Mouse (Mus musculus) stomach, embryonic 15.5 days (tissue): ENCODE measurements around the gene Ergic2. TPM values are rescaled to one million over a fixed set of nuclear protein-coding genes. Genes with fewer than 3 reads are reported as not detected.

Experiments used
- ATAC-seq: fragments of 200-750 bp; cut with Nextera tagmentation; 2 replicates; pipeline ENCODE4 v1.8.0; 2017; ENCODE audit warnings: low read depth, moderate number of reproducible peaks, moderate TSS enrichment; ENCODE audit not compliant: insufficient read depth, low FRiP score
- H3K27ac ChIP-seq: fragments of 300-500 bp; sonication (generic); 2 replicates; pipeline ENCODE4 v1.5.1; 2015; ENCODE audit warnings: mild to moderate bottlenecking, inconsistent platforms
- H3K27me3 ChIP-seq: fragments of 300-500 bp; sonication (generic); replicated peaks from 2 replicates; pipeline ENCODE4 v1.6.1; 2015; ENCODE audit warnings: inconsistent platforms
- H3K36me3 ChIP-seq: fragments of 300-500 bp; sonication (generic); 2 replicates; pipeline ENCODE4 v1.6.1; 2015; ENCODE audit warnings: inconsistent platforms
- H3K4me1 ChIP-seq: fragments of 300-500 bp; sonication (generic); 2 replicates; pipeline ENCODE4 v1.6.1; 2015; ENCODE audit warnings: inconsistent platforms
- H3K4me2 ChIP-seq: fragments of 300-500 bp; sonication (generic); 2 replicates; pipeline ENCODE4 v1.6.1; 2015; ENCODE audit warnings: mild to moderate bottlenecking, inconsistent platforms
- H3K4me3 ChIP-seq: fragments of 300-500 bp; sonication (generic); replicated peaks from 2 replicates; pipeline ENCODE4 v1.5.1; 2015; ENCODE audit warnings: inconsistent platforms
- H3K9ac ChIP-seq: fragments of 300-500 bp; sonication (generic); 2 replicates; pipeline ENCODE4 v1.6.1; 2015; ENCODE audit warnings: inconsistent platforms
- H3K9me3 ChIP-seq: fragments of 300-500 bp; sonication (generic); 2 replicates; pipeline ENCODE4 v1.6.1; 2016; ENCODE audit warnings: inconsistent platforms
- WGBS: fragments of 180-500 bp; shearing (Covaris S2); methylation state at CpG from one replicate; pipeline ENCODE4 v1.1.7; 2015; 5-methylcytosine and 5-hydroxymethylcytosine counted together
- polyA plus RNA-seq: library from polyadenylated mRNA; unstranded; fragments of >200 nt; fragmentation: Nextera tagmentation; extraction: Ambion mirVana; gene quantifications from 2 replicates; pipeline ENCODE4 v1.2.1, GENCODE M21; 2015

Gene Ergic2
- polyA plus RNA-seq = 217 and 218 TPM in 2 replicates

GRCm38 (mm10) chr6:148211897-148212680, at the start of gene Ergic2:
Gene Ergic2, minus strand, starts transcription at chr6:148212374.
- under 1% methylated on average over 61 of the region's 61 CpGs for WGBS
- H3K4me2 ChIP-seq = peak within 1 kb of the TSS; percentile 55
- H3K27me3 ChIP-seq = no peaks in the 10 kb centered on the region
- H3K4me3 ChIP-seq = peak within 1 kb of the TSS; percentile 93
- H3K36me3 ChIP-seq = no peaks in the 10 kb centered on the region
- peak within 1 kb of the TSS; percentile 88 for H3K9ac ChIP-seq
- no peaks in the 10 kb centered on the region for H3K9me3 ChIP-seq
- peak; percentile 99 for ATAC-seq
- peak within 1 kb of the TSS; percentile 88 for H3K27ac ChIP-seq
- peaks cover 5% of the 10 kb centered on the region; the same call in 1 of the 2 replicates for H3K4me1 ChIP-seq

- Histone ChIP-seq H3K4me2 (no peak overlapping the region), H3K9me3 (no peaks in the 10 kb centered on the region), H3K36me3 (no peaks in the 10 kb centered on the region), H3K27me3 (no peaks in the 10 kb centered on the region), H3K27ac (no peak overlapping the region), H3K4me3 (no peak overlapping the region), H3K4me1 (0 out of 2 replicates have a peak, but pooled peaks cover 4% of the 10 kb centered on the region), H3K9ac (no peak overlapping the region)
- ATAC-seq = no peak
- 89% methylated on average over 6 of the region's 6 CpGs for WGBS
Observed at GRCm38 (mm10) chr6:148260729-148261101, 48.5 kb upstream of the Ergic2 start.

GRCm38 (mm10) chr6:148259979-148260728, 48.0 kb upstream of the Ergic2 start:
- no peak overlapping the region for H3K4me3 ChIP-seq
- H3K27me3 ChIP-seq = no peaks in the 10 kb centered on the region
- no peaks in the 10 kb centered on the region for H3K36me3 ChIP-seq
- no peak overlapping the region for H3K9ac ChIP-seq
- 0 out of 2 replicates have a peak, but pooled peaks cover 4% of the 10 kb centered on the region for H3K4me1 ChIP-seq
- no peak overlapping the region for H3K27ac ChIP-seq
- no peaks in the 10 kb centered on the region for H3K9me3 ChIP-seq
- 42% methylated on average over 4 of the region's 4 CpGs for WGBS
- no peak overlapping the region for H3K4me2 ChIP-seq
- no peak for ATAC-seq

- Histone ChIP-seq H3K9ac (no peak overlapping the region), H3K4me2 (no peak overlapping the region), H3K9me3 (no peaks in the 10 kb centered on the region), H3K4me1 (0 out of 2 replicates have a peak, but pooled peaks cover 4% of the 10 kb centered on the region), H3K4me3 (no peak overlapping the region), H3K27ac (no peak overlapping the region), H3K27me3 (no peaks in the 10 kb centered on the region), H3K36me3 (no peaks in the 10 kb centered on the region)
- no peak for ATAC-seq
- WGBS = 52% methylated on average over 8 of the region's 8 CpGs
Observed at GRCm38 (mm10) chr6:148259074-148259473, 46.9 kb upstream of the Ergic2 start.

- Histone ChIP-seq H3K9me3 (no peaks in the 10 kb centered on the region), H3K27ac (no peak overlapping the region), H3K4me2 (no peak overlapping the region), H3K36me3 (no peaks in the 10 kb centered on the region), H3K4me3 (no peak overlapping the region), H3K27me3 (no peaks in the 10 kb centered on the region), H3K4me1 (0 out of 2 replicates have a peak, but pooled peaks cover 4% of the 10 kb centered on the region), H3K9ac (no peak overlapping the region)
- no peak for ATAC-seq
- 71% methylated on average over 2 of the region's 2 CpGs for WGBS
Observed at GRCm38 (mm10) chr6:148257805-148258204, 45.6 kb upstream of the Ergic2 start.

GRCm38 (mm10) chr6:148256109-148256508, 43.9 kb upstream of the Ergic2 start:
- H3K36me3 ChIP-seq = no peaks in the 10 kb centered on the region
- no peak overlapping the region for H3K9ac ChIP-seq
- no peaks in the 10 kb centered on the region for H3K27me3 ChIP-seq
- H3K4me2 ChIP-seq = no peak overlapping the region
- H3K9me3 ChIP-seq = no peaks in the 10 kb centered on the region
- H3K4me3 ChIP-seq = no peak overlapping the region
- no peak overlapping the region for H3K27ac ChIP-seq
- 0 out of 2 replicates have a peak, but pooled peaks cover 4% of the 10 kb centered on the region for H3K4me1 ChIP-seq
- no peak for ATAC-seq
- 75% methylated on average over 3 of the region's 3 CpGs for WGBS

GRCm38 (mm10) chr6:148255395-148256053, 43.4 kb upstream of the Ergic2 start:
- Histone ChIP-seq H3K4me2 (no peak overlapping the region), H3K4me3 (no peak overlapping the region), H3K27me3 (no peaks in the 10 kb centered on the region), H3K9ac (no peak overlapping the region), H3K9me3 (no peaks in the 10 kb centered on the region), H3K27ac (no peak overlapping the region), H3K4me1 (0 out of 2 replicates have a peak, but pooled peaks cover 4% of the 10 kb centered on the region), H3K36me3 (no peaks in the 10 kb centered on the region)
- WGBS = 58% methylated on average over 1 of the region's 1 CpGs
- ATAC-seq = no peak

- Histone ChIP-seq H3K27me3 (no peaks in the 10 kb centered on the region), H3K9me3 (no peaks in the 10 kb centered on the region), H3K27ac (no peak overlapping the region), H3K4me3 (no peak overlapping the region), H3K4me2 (no peak overlapping the region), H3K4me1 (no peaks in the 10 kb centered on the region), H3K9ac (no peak overlapping the region), H3K36me3 (no peaks in the 10 kb centered on the region)
- no peak for ATAC-seq
- 75% methylated on average over 3 of the region's 3 CpGs for WGBS
Observed at GRCm38 (mm10) chr6:148249221-148249620, 37.0 kb upstream of the Ergic2 start.

- 29% methylated on average over 2 of the region's 2 CpGs for WGBS
- Histone ChIP-seq H3K9me3 (no peaks in the 10 kb centered on the region), H3K4me2 (no peak overlapping the region), H3K4me1 (no peaks in the 10 kb centered on the region), H3K4me3 (no peak overlapping the region), H3K36me3 (no peaks in the 10 kb centered on the region), H3K27me3 (no peaks in the 10 kb centered on the region), H3K9ac (no peak overlapping the region), H3K27ac (no peak overlapping the region)
- ATAC-seq = no peak
Observed at GRCm38 (mm10) chr6:148248625-148249024, 36.5 kb upstream of the Ergic2 start.

GRCm38 (mm10) chr6:148246544-148246943, 34.4 kb upstream of the Ergic2 start:
- no peak overlapping the region for H3K27ac ChIP-seq
- whole genome bisulfite sequencing = 81% methylated on average over 7 of the region's 7 CpGs
- no peak overlapping the region for H3K4me3 ChIP-seq
- H3K9me3 ChIP-seq = no peaks in the 10 kb centered on the region
- H3K4me2 ChIP-seq = no peak overlapping the region
- no peak overlapping the region for H3K9ac ChIP-seq
- no peak for ATAC-seq
- H3K27me3 ChIP-seq = no peaks in the 10 kb centered on the region
- no peaks in the 10 kb centered on the region for H3K4me1 ChIP-seq
- H3K36me3 ChIP-seq = no peaks in the 10 kb centered on the region

GRCm38 (mm10) chr6:148244836-148245235, 32.7 kb upstream of the Ergic2 start:
- no peaks in the 10 kb centered on the region for H3K4me1 ChIP-seq
- 63% methylated on average over 1 of the region's 1 CpGs for WGBS
- H3K36me3 ChIP-seq = no peaks in the 10 kb centered on the region
- no peak for ATAC-seq
- H3K4me3 ChIP-seq = no peak overlapping the region
- H3K9me3 ChIP-seq = no peaks in the 10 kb centered on the region
- H3K9ac ChIP-seq = no peak overlapping the region
- no peaks in the 10 kb centered on the region for H3K27me3 ChIP-seq
- H3K4me2 ChIP-seq = no peak overlapping the region
- H3K27ac ChIP-seq = no peak overlapping the region

- H3K9me3 ChIP-seq = no peaks in the 10 kb centered on the region
- no peak overlapping the region for H3K9ac ChIP-seq
- no peak overlapping the region for H3K27ac ChIP-seq
- H3K36me3 ChIP-seq = no peaks in the 10 kb centered on the region
- H3K4me3 ChIP-seq = no peak overlapping the region
- H3K27me3 ChIP-seq = no peaks in the 10 kb centered on the region
- H3K4me1 ChIP-seq = no peaks in the 10 kb centered on the region
- no peak for ATAC-seq
- no peak overlapping the region for H3K4me2 ChIP-seq
- WGBS = 63% methylated on average over 3 of the region's 3 CpGs
Observed at GRCm38 (mm10) chr6:148242304-148242703, 30.1 kb upstream of the Ergic2 start.
